Mouse (Mus musculus) C2C12 (cell line): ENCODE data around the gene Ccdc12. TPM values are rescaled to one million over a fixed set of nuclear protein-coding genes. Genes with fewer than 3 reads are reported as not detected.
A peak's percentile ranks its signal among the peaks of the same experiment; 100 is the strongest.

Experiments used
- H3K27me3 ChIP-seq: one replicate; pipeline ENCODE4 v1.6.1; 2011; ENCODE audit not compliant: control insufficient read depth, insufficient read depth, insufficient read length
- H3K36me3 ChIP-seq: one replicate; pipeline ENCODE4 v1.6.1; 2011; ENCODE audit not compliant: control insufficient read depth, insufficient read depth
- H3K4me3 ChIP-seq: one replicate; pipeline ENCODE4 v1.5.1; 2011; ENCODE audit warnings: mild to moderate bottlenecking, control low read depth; ENCODE audit not compliant: poor library complexity, insufficient read depth, severe bottlenecking
- H3K79me2 ChIP-seq: one replicate; pipeline ENCODE4 v1.6.1; 2011; ENCODE audit not compliant: control insufficient read depth, insufficient read depth
- H3K79me3 ChIP-seq: one replicate; pipeline ENCODE4 v1.6.1; 2011; ENCODE audit warnings: low read depth, control low read depth
- H3ac ChIP-seq: one replicate; pipeline ENCODE3; 2011; ENCODE audit warnings: low read depth; ENCODE audit not compliant: control insufficient read depth, insufficient read length
- CEBPB ChIP-seq: IDR thresholded peaks from one replicate; pipeline ENCODE4 v1.6.1; 2011; ENCODE audit warnings: low read depth, mild to moderate bottlenecking, control low read depth, moderate library complexity
- CTCF ChIP-seq: IDR thresholded peaks from one replicate; pipeline ENCODE4 v1.5.1; 2011; ENCODE audit not compliant: control insufficient read depth, insufficient read depth, insufficient read length
- FOSL1 ChIP-seq: IDR thresholded peaks from one replicate; pipeline ENCODE4 v1.8.0; 2011; ENCODE audit warnings: mild to moderate bottlenecking, low read length; ENCODE audit not compliant: poor library complexity, insufficient read depth, severe bottlenecking
- MAX ChIP-seq: IDR thresholded peaks from one replicate; pipeline ENCODE4 v1.6.1; 2011; ENCODE audit warnings: mild to moderate bottlenecking, control low read depth
- MYOD1 ChIP-seq: IDR thresholded peaks from one replicate; pipeline ENCODE4 v1.6.1; 2011; ENCODE audit warnings: low read depth; ENCODE audit not compliant: control insufficient read depth, insufficient read length
- MYOG ChIP-seq: IDR thresholded peaks from one replicate; pipeline ENCODE4 v1.6.1; 2011; ENCODE audit not compliant: control insufficient read depth, insufficient read length; ENCODE audit errors: extremely low read depth
- USF1 ChIP-seq: IDR thresholded peaks from one replicate; pipeline ENCODE4 v1.6.1; 2011; ENCODE audit warnings: low read depth, mild to moderate bottlenecking, control low read depth, moderate library complexity
- polyA plus RNA-seq: library from polyadenylated mRNA; unstranded; fragments of >200 nt; fragmentation: generic; extraction: Trizol; gene quantifications from one replicate; pipeline ENCODE4 v1.2.1, GENCODE M21; 2012; ENCODE audit warnings: missing spikeins

Ccdc12 gene
- polyA plus RNA-seq, 1 experiment, result 86.7 TPM

DNA sequence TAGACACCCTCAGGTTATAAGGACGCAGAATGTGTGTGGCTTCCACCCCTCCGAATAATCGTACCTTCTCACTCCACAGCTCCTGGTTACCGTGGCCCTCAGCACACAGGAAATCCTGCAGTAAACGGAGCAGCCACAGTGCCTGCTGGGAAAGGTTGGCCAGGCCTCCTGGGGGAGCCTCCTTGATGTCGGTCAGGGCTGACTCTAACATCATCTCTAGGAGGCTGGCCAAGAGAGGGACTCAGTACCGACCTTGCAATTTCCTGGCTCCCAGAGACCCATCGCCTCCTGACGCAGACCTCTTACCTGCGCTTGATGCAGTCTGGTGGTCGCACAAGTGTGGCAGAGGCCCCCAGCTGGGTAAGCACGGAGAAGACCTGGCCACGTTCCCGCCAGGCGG lies 23.6 kb upstream of the Ccdc12 start:
- no peak overlapping the region for H3ac ChIP-seq
- no peaks in the 10 kb centered on the region for H3K27me3 ChIP-seq
- H3K4me3 ChIP-seq, result no peak overlapping the region
- TF ChIP-seq MYOG, result no peak
- no peak for TF ChIP-seq USF1
- TF ChIP-seq MAX, result no peak
- no peak for TF ChIP-seq CTCF
- no peak for TF ChIP-seq MYOD1
- no peak for TF ChIP-seq CEBPB
- no peaks in the 10 kb centered on the region for H3K79me2 ChIP-seq
- H3K36me3 ChIP-seq, result peaks cover 5% of the 10 kb centered on the region
- no peaks in the 10 kb centered on the region for H3K79me3 ChIP-seq

DNA sequence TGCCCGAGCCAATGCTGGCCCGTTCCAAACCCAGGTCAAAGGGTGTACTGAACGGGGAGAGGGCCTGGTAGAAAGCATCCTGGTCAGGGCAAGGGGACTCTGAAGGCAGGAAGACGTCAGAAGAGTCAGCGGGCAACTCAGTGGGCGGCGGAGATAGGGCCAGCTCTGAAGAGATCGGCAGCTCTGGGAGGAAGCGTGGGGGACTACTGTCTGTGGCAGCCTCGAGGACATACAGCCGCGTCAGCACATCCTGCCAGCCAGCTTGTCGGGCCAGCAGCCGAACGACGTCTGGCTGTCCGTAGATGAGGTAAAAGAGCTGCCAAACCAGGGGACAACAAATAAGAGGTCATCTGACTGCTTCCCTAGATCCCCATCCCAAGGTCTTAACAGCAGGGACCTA lies 22.4 kb upstream of the Ccdc12 start:
- Histone ChIP-seq H3K36me3 (peaks cover 5% of the 10 kb centered on the region), H3K27me3 (no peaks in the 10 kb centered on the region), H3K79me3 (no peaks in the 10 kb centered on the region), H3ac (no peak overlapping the region), H3K4me3 (no peak overlapping the region), H3K79me2 (no peaks in the 10 kb centered on the region)
- TF ChIP-seq CEBPB (no peak), CTCF (no peak), USF1 (no peak), MAX (no peak), MYOD1 (no peak), FOSL1 (no peak), MYOG (no peak)

DNA sequence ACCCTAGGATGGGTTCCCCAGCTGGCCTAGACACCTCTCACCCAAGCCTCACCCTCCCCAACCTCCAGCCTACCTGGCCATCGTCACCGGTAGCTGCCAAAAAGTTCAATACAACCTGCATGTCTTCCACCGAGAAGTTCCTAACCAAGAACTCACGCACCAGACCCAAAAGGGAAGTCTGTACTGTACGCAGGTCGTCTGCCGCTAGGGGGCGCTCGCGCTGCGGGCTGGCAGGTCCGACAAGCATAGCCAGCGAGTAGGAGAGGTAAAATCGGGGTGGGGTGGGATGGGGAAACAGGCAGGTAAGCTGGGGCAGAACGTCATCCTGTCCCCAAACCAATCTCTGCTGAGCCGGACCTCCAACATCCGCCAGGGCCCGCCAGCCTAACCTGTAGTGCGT lies 21.1 kb upstream of the Ccdc12 start:
- H3K79me3 ChIP-seq, result no peaks in the 10 kb centered on the region
- TF ChIP-seq CTCF (peak; percentile 91), MAX (no peak), USF1 (no peak)
- no peak overlapping the region for H3ac ChIP-seq
- no peaks in the 10 kb centered on the region for H3K79me2 ChIP-seq
- no peak overlapping the region for H3K4me3 ChIP-seq
- peaks cover 5% of the 10 kb centered on the region for H3K36me3 ChIP-seq
- no peaks in the 10 kb centered on the region for H3K27me3 ChIP-seq

DNA sequence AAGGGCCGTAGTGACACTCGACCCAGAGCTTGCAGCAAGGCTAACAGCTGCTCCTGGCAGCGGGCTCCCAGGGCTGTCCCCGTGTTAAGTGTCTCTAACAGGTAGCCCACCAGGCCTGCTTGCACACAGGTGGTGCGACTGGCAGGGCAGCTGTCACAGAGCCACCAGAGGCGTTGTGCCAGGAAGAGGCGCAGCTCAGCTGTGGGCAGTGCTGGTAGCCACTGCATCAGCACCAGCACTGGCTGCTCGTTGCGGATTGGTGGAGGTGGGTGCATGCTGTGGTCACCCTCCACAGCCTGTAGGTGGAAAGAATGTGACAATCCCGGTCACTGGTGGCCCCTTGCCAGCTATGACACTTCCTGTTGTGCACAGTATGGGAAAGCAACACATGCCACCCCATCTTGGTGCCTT lies 17.7 kb upstream of the Ccdc12 start:
- Histone ChIP-seq H3K27me3 (no peaks in the 10 kb centered on the region), H3K36me3 (no peaks in the 10 kb centered on the region), H3K4me3 (no peak overlapping the region), H3ac (no peak overlapping the region), H3K79me2 (no peaks in the 10 kb centered on the region), H3K79me3 (no peaks in the 10 kb centered on the region)
- TF ChIP-seq FOSL1 (no peak), MAX (no peak), CTCF (no peak), MYOG (no peak), CEBPB (no peak), USF1 (no peak), MYOD1 (no peak)

DNA sequence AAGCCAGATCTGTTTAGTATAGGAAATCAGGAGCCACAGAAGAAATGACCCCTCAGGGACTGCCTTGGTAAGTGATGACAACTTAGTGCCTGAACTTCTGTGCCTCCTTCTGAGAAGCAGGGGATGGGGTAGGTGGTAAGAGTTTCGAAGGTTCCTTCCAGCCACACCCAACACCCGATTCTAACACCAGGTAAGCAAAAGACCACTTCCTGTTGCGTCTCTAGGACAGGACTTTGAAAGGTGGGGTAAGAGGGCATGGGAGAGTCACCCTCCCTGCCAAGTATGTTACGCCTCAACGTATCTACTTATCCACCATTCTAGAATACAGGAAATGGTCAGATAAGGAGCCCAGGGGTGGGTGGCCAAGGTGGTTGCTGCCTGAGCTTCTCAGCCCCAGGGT lies 15.3 kb upstream of the Ccdc12 start:
- Histone ChIP-seq H3K27me3 (no peaks in the 10 kb centered on the region), H3K36me3 (no peaks in the 10 kb centered on the region), H3ac (no peak overlapping the region), H3K79me3 (no peaks in the 10 kb centered on the region), H3K79me2 (no peaks in the 10 kb centered on the region), H3K4me3 (no peak overlapping the region)
- TF ChIP-seq CTCF, result no peak
- TF ChIP-seq MYOD1, result no peak
- TF ChIP-seq CEBPB, result no peak
- no peak for TF ChIP-seq MAX
- TF ChIP-seq USF1, result no peak
- no peak for TF ChIP-seq FOSL1
- no peak for TF ChIP-seq MYOG

DNA sequence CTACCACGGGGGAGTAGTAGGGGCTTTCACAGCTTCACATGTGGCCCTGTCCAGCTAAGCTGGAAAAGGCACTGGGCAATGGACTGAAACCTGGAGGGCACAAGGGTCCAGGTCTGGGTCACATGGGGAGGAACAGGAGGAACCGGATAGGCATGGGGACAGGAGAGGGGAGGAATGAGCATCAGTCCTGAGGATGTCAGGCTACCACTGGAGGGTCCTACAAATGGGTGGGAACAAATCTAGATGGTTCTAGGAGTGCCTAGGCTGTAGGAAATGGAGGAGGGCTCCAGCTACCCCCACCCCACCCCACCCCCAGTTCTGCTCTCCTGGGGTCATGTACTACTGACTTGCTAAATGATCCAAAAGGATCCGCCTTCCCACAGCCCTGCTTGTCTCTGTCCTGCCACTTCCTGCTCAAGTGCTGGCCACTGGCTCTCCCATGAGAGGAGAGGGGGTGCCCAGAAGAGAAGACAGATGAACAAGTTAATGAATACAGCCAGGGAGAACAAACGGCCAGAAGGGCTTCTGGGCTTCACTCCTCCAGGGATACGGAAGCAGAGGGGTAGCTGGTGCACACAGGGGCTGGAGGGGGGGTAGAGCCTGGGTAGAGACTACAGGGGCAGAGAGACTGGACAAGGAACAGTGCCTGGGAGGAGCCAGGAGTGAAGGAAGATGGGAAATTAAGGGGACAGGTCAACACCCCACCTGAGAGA lies 13.3 kb upstream of the Ccdc12 start:
- no peaks in the 10 kb centered on the region for H3K79me3 ChIP-seq
- H3K4me3 ChIP-seq, result no peak overlapping the region
- H3ac ChIP-seq, result no peak overlapping the region
- H3K79me2 ChIP-seq, result no peaks in the 10 kb centered on the region
- no peak for TF ChIP-seq MYOG
- no peak for TF ChIP-seq MAX
- no peak for TF ChIP-seq FOSL1
- no peak for TF ChIP-seq USF1
- no peaks in the 10 kb centered on the region for H3K36me3 ChIP-seq
- no peaks in the 10 kb centered on the region for H3K27me3 ChIP-seq
